Mouse (Mus musculus): ENCODE results near the gene Mark3.

The Mark3 gene

DNA sequence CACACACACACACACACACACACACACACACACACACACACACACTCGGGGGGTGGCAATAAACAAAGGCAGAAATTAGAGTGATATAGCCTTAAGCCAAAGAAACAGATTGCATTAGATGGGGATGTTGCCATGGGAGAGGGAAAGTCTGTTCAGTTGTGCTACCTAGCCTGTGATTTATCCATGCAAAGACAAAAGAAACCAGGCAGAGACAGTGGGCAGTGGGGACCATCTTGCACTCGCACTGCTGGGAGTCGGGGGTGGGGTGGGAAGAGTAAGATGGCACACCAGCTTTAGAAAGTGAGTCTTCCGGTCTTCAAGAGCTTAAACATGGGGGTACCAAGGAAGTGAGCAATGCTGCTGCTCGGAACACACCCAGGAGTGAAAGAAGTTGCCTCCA, 14.0 kb upstream of the Mark3 start:
- DNase-seq (ENCODE audit: low spot score), result no peak

GRCm38 (mm10) chr12:111562276-111562814, 12.0 kb upstream of the Mark3 start:
- DNase-seq (ENCODE audit: low spot score), result no peak

DNA sequence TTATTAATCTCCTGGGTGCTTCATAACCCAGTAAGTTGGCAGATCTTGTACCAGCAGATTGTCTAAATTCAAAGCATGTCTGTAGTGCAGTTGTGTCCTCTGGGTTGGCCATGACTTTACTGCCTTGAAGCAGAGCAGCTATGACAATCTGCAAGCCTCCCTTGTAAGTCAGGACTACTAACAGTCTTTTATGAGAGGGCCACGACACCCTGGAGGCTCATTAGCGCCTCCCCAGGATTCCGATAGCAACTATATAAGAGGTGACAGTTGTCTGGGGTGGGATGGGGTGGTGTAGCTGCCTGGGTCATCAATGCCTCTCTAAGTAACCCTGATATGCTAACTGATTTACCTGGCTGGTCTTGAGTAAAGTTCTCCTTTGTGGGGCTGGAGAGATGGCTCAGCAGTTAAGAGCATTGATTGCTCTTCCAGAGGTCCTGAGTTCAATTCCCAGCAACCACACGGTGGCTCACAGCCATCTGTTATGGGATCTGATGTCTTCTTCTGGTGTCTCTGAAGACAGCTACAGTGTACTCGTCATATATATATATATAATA, 11.2 kb upstream of the Mark3 start:
- DNase-seq (ENCODE audit: low spot score), result no peak

GRCm38 (mm10) chr12:111565363-111565762, 9.0 kb upstream of the Mark3 start:
- DNase-seq (ENCODE audit: low spot score), result no peak

- no peak for DNase-seq (ENCODE audit: low spot score)
Observed at GRCm38 (mm10) chr12:111568836-111569235, 5.5 kb upstream of the Mark3 start.

DNA sequence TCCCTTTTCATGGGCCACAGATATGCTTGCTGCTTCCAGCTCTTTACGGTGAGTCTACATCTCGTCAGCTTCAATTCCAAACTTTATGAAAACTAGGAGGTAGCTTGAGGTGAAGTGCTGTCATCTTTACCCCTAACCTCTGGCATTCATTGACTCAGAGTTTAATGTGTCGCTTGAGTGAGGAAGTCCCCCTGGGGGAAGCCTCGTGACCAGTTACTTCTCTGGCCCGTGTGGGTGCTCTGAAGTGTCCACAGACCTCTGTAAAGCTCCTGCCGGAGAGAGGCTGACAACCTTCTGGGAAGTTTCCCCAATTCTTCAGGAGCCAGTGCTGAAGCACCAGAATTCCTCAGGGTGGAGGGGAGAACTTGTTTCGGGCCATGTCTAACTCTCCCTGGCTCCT, 1.9 kb upstream of the Mark3 start:
- DNase-seq (ENCODE audit: low spot score), result no peak

DNA sequence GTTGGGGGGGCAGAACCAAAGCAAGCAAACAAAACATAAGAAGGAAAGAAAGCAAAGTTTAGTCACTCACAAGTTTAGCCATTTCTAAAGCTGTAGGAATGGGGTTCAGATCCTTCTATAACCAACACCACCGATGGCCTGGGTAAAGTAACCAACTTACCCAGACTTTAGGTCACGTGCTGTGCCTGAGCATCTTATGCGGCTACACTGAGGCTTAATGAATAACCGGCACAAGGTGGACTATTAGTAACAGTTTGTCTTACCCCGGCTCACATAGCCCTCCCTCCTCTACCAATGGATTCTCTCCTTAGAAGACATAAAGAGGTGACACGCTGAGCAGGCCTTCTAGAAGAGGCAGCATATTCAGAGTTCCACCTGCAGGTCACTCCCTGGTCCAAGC, 1.0 kb upstream of the Mark3 start:
- no peak for DNase-seq (ENCODE audit: low spot score)

DNA sequence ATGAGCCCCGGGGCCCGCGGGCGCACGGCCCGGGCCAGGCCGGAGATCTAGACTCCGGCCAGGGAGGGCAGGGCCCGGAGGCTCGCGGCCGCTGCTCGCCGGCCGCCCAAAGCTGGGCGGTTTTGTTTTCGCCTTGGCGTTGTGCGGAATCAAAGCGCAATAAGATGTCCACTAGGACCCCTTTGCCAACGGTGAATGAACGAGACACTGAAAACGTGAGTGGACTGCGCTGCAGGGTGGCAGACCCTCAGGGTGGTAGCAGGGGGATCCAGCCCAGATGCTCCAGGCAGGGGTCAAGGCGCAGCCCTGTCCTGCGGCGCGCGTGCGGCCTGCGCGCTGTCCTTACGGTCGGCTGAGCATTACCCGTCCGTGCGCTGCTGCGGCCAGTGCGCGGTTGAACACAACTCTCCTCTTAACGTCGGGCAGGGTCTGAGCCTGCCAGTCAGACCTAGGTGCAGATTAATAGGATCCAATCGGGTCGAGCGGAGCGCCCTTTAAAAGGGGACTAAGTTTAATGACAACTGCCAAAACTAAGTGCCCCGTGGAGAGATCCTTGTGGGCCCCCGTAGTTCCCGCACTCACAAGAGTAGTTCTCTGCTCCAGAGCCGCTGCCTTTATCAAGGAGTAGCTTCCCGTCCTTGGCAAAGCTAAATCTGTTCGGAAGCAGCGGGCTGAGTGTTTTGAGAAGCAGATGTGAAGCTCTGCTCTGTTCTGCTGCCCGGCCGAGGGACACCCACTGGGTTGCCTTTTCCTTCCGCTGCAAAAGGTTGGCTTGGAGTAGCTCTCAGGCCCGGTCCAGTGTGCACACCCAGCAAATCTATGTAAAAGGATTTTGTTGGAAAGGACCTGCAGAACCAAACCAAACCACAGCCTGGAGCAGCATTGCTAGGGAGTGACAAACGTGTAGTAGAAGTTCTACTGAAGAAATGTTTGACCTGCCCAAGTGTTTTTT, 840 bp downstream of the Mark3 start:
- DNase-seq (ENCODE audit: low spot score), result no peak

- DNase-seq (ENCODE audit: low spot score), result no peak
Observed at GRCm38 (mm10) chr12:111583058-111583457, 8.7 kb downstream of the Mark3 start.

DNA sequence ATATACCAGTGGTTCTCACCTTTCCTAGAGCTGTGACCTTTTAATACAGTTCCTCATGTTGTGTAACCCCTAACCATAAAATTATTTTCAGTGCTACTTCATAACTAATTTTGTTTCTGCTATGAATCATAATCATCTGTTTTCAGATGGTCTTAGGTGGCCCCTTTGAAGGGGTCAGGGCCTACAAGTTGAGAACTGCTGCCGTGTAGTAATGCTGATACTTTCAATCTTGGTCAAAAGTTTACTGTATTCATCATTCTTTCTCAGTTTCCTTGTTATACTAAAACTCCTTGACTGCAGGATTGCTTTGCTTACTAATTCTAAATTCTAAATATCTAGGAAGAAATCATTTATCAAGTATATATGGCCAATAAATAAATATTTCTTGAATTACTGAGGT, 10.1 kb downstream of the Mark3 start:
- DNase-seq (ENCODE audit: low spot score), result no peak

- no peak for DNase-seq (ENCODE audit: low spot score)
Observed at GRCm38 (mm10) chr12:111587252-111587651, 12.9 kb downstream of the Mark3 start.

GRCm38 (mm10) chr12:111592407-111593021, 18.2 kb downstream of the Mark3 start:
- no peak for DNase-seq (ENCODE audit: low spot score)

- no peak for DNase-seq (ENCODE audit: low spot score)
Observed at GRCm38 (mm10) chr12:111593775-111594174, 19.5 kb downstream of the Mark3 start.

DNA sequence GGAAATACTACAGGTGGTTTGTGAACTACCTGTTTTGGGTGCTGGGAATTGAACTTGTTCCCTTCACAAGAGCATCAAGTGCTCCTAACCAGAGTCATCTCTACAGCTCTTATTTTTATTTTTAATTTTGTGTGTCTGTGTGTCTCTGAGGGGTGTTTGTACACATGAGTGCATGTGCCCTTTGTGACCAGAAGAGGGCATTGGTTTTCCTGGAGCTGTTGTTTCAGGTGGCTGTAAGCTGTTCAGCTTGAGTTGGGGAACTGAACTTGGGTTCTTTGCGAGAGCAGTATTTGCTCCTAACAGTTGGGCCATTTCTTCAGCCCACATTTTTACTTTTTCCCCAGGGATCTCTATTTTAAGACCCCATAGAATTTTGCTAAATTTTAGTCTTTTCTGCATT, 23.0 kb downstream of the Mark3 start:
- no peak for DNase-seq (ENCODE audit: low spot score)

- DNase-seq (ENCODE audit: low spot score), result no peak
Observed at GRCm38 (mm10) chr12:111598902-111599301, 24.6 kb downstream of the Mark3 start.

- no peak for DNase-seq (ENCODE audit: low spot score)
Observed at GRCm38 (mm10) chr12:111599640-111600039, 25.3 kb downstream of the Mark3 start.

DNA sequence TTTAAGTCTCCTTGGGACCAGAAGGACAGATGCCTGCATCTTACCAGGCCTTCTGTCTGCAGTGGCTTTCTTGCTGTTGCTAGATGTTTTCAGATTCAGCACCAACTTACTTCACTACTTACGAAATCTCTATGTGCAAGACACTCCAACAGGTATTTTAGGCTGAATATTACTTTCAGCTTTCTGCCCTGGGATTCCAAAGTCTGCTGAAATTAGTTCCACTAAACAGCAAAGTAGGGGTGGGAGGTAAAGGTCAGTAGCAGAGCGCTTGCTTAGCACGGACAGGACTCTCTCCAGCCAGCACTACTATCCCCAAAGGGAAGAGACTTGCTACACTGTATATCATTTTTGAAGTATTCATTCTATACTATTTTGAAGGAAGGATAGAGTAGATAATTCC, 29.5 kb downstream of the Mark3 start:
- no peak for DNase-seq (ENCODE audit: low spot score)

DNA sequence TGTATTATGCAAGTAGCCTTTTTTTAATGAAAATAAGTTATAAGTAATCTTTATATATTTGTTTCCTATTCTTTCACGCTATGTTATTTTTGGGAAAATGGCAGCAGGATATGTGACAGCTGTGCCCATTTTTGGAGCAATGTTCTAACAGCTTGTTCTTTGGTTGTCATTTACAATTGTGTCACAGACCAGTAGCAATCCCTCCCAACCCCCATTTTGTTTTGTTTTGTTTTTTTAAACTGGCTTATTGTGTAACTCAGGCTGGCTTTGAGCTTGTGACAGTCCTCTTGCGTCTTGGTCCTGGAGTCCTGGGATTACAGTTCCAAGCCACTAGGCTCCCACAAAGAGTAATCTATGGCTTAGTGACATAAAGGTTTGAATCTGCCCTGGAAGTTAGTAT, 31.3 kb downstream of the Mark3 start:
- DNase-seq (ENCODE audit: low spot score), result no peak

- DNase-seq (ENCODE audit: low spot score), result no peak
Observed at GRCm38 (mm10) chr12:111608015-111608414, 33.7 kb downstream of the Mark3 start.

- no peak for DNase-seq (ENCODE audit: low spot score)
Observed at GRCm38 (mm10) chr12:111614475-111615141, 40.3 kb downstream of the Mark3 start.

DNA sequence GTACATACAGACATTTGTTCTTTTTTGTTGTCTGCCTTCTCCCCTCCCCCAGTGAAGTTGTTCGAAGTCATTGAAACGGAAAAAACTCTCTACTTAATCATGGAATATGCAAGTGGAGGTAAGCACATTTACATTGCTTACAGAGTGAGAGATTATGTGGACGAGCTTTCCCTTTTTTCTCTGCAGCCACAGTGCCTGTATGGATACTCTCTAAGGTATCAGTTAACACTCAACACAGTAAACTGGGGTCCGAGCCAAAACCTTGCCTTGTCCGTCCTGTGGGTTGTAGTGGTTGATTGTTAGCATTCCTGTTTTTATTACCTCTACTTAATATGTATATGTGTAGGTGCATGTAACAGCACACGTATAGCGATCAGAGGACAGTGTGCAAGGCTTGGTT, 43.9 kb downstream of the Mark3 start:
- DNase-seq (ENCODE audit: low spot score), result no peak

DNA sequence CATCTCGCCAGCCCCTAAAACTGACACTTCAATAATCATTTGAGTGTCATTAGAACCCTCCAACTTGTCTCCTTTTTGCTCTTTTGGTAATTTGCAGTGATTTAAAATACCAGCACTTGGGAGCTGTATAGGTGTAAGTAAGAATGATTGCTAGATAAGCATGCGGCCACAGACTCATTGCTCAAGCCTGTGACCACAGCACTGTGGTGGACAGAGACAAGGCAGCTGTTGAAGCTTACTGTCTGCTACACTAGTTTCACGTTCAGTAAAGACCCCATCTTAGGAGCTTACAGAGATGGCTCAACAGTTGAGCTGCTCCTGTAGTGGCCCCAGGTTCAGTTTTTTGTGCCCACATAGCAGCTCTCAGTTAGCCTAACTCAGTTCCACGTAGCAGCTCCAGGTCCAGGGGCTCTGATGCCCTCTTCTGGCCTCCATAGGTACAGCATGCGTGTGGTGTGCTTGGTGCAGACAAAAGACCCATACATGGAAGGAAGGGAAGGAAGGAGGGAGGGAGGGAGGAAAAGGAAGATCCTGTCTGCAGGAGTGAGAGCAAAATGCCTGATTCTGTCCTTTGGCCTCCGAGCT, 73.8 kb downstream of the Mark3 start:
- DNase-seq (ENCODE audit: low spot score), result no peak

All from urinary bladder, postnatal 10 days (tissue).